Mouse (Mus musculus) embryonic facial prominence, embryonic 11.5 days (tissue): ENCODE results near the gene Olfr867. TPM values are rescaled to one million over a fixed set of nuclear protein-coding genes. Genes with fewer than 3 reads are reported as not detected.

Source experiments
- ATAC-seq: fragments of 200-750 bp; cut with Nextera tagmentation; replicated peaks from 2 replicates; pipeline ENCODE4 v1.8.0; 2017; ENCODE audit warnings: low read depth; ENCODE audit not compliant: insufficient number of reproducible peaks, low FRiP score, low TSS enrichment
- DNase-seq: peaks from one replicate; pipeline ENCODE4 v3.0.0-alpha.2; 2015; ENCODE audit warnings: low spot score
- H3K27ac ChIP-seq: fragments of 300-500 bp; sonication (generic); replicated peaks from 2 replicates; pipeline ENCODE4 v1.5.1; 2014; ENCODE audit warnings: mild to moderate bottlenecking, low read depth, low read length, control low read depth
- H3K27me3 ChIP-seq: fragments of 300-500 bp; sonication (generic); 2 replicates; pipeline ENCODE4 v1.6.1; 2014; ENCODE audit warnings: mild to moderate bottlenecking, low read length, moderate library complexity, mixed read lengths; ENCODE audit not compliant: control insufficient read depth, insufficient read depth
- H3K36me3 ChIP-seq: fragments of 300-500 bp; sonication (generic); replicated peaks from 2 replicates; pipeline ENCODE4 v1.6.1; 2014; ENCODE audit warnings: low read depth, mild to moderate bottlenecking, low read length, moderate library complexity, mixed read lengths; ENCODE audit not compliant: control insufficient read depth, insufficient read depth
- H3K4me1 ChIP-seq: fragments of 300-500 bp; sonication (generic); 2 replicates; pipeline ENCODE4 v1.6.1; 2014; ENCODE audit warnings: low read length, mixed read lengths; ENCODE audit not compliant: control insufficient read depth, insufficient read depth
- H3K4me2 ChIP-seq: fragments of 300-500 bp; sonication (generic); 2 replicates; pipeline ENCODE4 v1.6.1; 2014; ENCODE audit warnings: low read depth, mild to moderate bottlenecking, control low read depth, low read length, moderate library complexity
- H3K4me3 ChIP-seq: fragments of 300-500 bp; sonication (generic); 2 replicates; pipeline ENCODE4 v1.5.1; 2014; ENCODE audit warnings: low read depth, low read length, control low read depth
- H3K9ac ChIP-seq: fragments of 300-500 bp; sonication (generic); replicated peaks from 2 replicates; pipeline ENCODE4 v1.6.1; 2014; ENCODE audit warnings: mild to moderate bottlenecking, control low read depth, low read length
- H3K9me3 ChIP-seq: fragments of 300-500 bp; sonication (generic); replicated peaks from 2 replicates; pipeline ENCODE4 v1.6.1; 2016; ENCODE audit warnings: mild to moderate bottlenecking, low read length, inconsistent platforms, mixed read lengths; ENCODE audit not compliant: control insufficient read depth
- WGBS: fragments of 180-500 bp; shearing (Covaris S2); extraction: QIAGEN DNeasy Blood & Tissue Kit; methylation state at CpG from one replicate; pipeline ENCODE4 v1.1.7; 2014; 5-methylcytosine and 5-hydroxymethylcytosine counted together
- polyA plus RNA-seq: library from polyadenylated mRNA; unstranded; fragments of >200 nt; fragmentation: Nextera tagmentation; extraction: Ambion mirVana; gene quantifications from 2 replicates; pipeline ENCODE4 v1.2.1, GENCODE M21; 2014

Gene Olfr867
- not detected in 2 replicates for polyA plus RNA-seq

DNA sequence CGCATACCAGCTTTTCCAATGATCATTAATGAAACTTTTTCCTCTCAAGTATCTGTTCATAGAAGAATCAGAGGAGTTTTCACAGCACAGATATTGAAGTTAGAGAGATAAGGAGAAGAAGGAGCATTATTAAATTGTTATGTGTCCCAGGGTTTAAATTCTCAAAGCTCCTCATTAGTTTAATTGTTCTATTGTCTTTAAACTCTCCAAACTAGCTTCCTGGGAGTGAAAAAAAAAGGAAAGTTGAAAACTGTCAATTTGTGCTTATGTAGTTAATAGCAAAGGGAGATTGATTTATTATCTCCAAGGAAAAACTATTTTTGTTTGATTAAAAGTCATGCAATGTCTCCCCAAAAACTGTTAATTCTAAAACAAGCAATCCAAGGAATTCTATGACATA, at the start of gene Olfr867:
Gene Olfr867 (minus strand): TSS at position 101 of the 400 bp plus-strand sequence.
- Histone ChIP-seq H3K4me3 (no peak within 1 kb of the TSS), H3K9ac (no peak within 1 kb of the TSS), H3K27me3 (no peaks in the 10 kb centered on the region), H3K4me1 (no peaks in the 10 kb centered on the region), H3K36me3 (no peaks in the 10 kb centered on the region), H3K9me3 (no peaks in the 10 kb centered on the region; the same call in 1 of the 2 replicates), H3K4me2 (no peak within 1 kb of the TSS), H3K27ac (no peak within 1 kb of the TSS)
- no peak for ATAC-seq
- WGBS = 81% methylated on average over 1 of the region's 1 CpGs
- no peak for DNase-seq

DNA sequence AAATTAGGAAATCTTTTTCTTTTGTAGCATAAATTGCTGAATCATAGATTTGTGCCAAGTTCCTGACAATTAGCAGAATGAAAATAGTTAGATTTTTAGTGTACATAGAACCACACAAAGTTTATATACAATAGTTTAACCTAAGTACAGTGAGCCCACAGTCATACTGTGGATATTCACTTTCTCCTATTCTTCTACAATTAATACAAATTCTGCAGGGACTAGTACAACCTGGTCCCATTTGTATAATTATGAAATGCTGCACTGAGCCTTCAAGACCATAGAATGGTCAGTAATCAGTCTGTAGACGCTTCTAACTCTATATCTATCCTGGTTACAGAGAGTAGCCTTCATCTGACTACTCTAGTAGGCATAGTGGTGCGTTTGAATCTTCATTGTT, 41.0 kb upstream of the Olfr867 start, which contains the start of gene Olfr868:
Gene Olfr868 (plus strand): TSS at position 301 of the 400 bp plus-strand sequence.
- no peaks in the 10 kb centered on the region for H3K27me3 ChIP-seq
- 39% methylated on average over 2 of the region's 2 CpGs for WGBS
- no peak for ATAC-seq

DNA sequence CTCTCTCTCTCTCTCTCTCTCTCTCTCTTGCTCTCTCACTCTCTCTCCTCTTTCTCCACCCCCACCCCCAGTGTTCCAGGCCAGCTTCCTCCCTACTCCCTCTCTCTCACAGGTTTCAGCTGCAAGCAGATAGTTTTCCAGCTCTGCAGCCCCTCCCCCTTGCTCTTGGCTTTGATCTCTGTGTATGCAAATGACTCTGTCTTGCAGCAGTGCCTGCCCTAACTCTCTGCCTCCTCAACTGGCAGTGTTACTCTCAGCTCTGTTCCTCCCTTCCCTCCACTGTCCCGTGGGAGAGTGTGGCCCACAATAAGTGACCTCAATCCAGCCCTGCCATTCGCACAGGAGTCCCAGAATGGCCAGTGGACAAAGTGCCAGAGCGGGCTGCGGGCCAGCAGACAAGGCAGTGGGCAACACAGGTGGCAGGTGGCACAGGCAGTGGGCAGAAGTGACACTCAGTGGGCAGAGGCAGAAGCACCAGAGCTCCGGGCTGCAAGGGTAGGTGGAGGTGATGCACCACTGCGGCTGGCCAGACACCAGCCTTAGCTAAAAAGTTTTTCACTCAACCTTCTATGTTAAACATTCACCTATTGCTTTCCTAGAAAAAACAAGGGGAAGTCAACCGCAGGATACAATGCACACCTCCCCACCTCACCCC, 16.3 kb upstream of the Olfr867 start:
- H3K9me3 ChIP-seq = no peaks in the 10 kb centered on the region
- WGBS = 72% methylated on average over 7 of the region's 7 CpGs

More for the DNA sequence above, 41.0 kb upstream of the Olfr867 start, which contains the start of gene Olfr868:
- Histone ChIP-seq H3K4me3 (no peak within 1 kb of the TSS), H3K27ac (no peak within 1 kb of the TSS), H3K36me3 (no peaks in the 10 kb centered on the region), H3K9ac (no peak within 1 kb of the TSS), H3K4me2 (no peak within 1 kb of the TSS), H3K4me1 (no peaks in the 10 kb centered on the region), H3K9me3 (no peaks in the 10 kb centered on the region; the same call in 1 of the 2 replicates)
- no peak for DNase-seq

DNA sequence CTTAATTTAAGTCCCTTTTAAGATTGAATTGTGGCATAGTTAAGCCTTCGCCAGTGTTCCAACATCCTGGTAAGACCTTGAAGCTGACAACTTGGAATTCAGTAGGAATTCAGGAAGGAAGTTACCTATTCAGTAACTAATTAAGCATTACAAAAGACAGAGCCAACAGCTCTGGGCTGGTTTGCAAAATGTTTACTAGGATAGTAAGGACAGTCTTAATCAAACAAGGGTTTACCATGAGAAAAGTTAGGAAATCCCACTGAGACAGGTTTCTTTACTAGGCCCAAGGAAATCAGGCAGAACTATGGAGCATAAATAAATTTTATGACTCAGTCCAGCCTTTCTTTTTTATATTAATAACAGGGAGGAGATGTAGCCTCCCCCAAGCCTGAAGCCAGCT, 13.9 kb upstream of the Olfr867 start:
- Histone ChIP-seq H3K9me3 (no peaks in the 10 kb centered on the region), H3K4me1 (no peaks in the 10 kb centered on the region), H3K9ac (no peak overlapping the region), H3K27me3 (no peaks in the 10 kb centered on the region), H3K36me3 (no peaks in the 10 kb centered on the region), H3K4me2 (no peak overlapping the region), H3K4me3 (no peak overlapping the region), H3K27ac (no peak overlapping the region)
- 79% methylated on average over 1 of the region's 1 CpGs for WGBS
- ATAC-seq = no peak
- DNase-seq = no peak

More for the DNA sequence above, 16.3 kb upstream of the Olfr867 start:
- Histone ChIP-seq H3K4me3 (no peak overlapping the region), H3K9ac (no peak overlapping the region), H3K27me3 (no peaks in the 10 kb centered on the region), H3K4me1 (no peaks in the 10 kb centered on the region), H3K27ac (no peak overlapping the region), H3K36me3 (no peaks in the 10 kb centered on the region), H3K4me2 (no peak overlapping the region)
- no peak for ATAC-seq
- no peak for DNase-seq

DNA sequence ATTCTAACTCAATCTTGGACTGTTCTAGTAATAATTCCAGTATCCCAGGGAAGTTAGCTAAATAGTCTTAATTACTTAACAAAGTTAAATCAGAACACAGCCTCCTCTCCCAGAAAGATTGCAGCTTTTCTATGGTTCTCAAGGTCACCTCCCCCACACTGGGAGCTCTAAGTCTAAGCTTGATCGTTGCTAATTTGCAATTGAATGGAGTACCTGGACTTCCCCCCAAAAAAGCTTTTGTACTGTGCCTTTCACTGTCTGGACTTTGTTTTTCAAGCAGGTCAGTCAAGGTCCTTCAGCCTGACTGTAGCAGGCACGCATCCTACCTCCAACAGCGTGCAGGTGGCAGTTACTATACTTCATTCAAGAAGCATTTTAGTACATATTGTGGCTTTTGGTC, 12.9 kb upstream of the Olfr867 start:
- ATAC-seq (no peak), DNase-seq (no peak)
- H3K4me1 ChIP-seq = no peaks in the 10 kb centered on the region
- no peak overlapping the region for H3K9ac ChIP-seq
- no peak overlapping the region for H3K4me2 ChIP-seq
- H3K9me3 ChIP-seq = no peaks in the 10 kb centered on the region
- H3K27ac ChIP-seq = no peak overlapping the region
- H3K27me3 ChIP-seq = no peaks in the 10 kb centered on the region
- 77% methylated on average over 3 of the region's 3 CpGs for WGBS
- H3K4me3 ChIP-seq = no peak overlapping the region
- no peaks in the 10 kb centered on the region for H3K36me3 ChIP-seq

DNA sequence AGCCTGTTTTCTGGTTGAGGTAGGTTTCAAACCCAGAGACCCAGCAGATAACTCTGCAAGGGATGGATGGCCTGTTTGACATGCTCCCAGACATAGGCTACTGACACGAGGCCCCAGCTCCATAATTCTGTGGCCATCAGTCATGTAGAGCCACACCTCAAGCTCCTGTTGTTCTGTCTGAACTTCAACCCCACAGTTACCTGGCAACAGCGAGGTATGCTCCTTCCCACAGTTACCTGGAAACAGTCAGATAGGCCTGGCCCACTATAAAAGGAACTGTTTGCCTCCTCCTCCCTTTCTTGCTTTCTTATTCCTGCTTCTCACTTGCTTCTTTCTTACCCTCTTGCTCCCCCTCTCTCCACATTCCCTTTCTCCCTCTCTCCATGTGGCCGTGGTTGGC, 9.4 kb downstream of the Olfr867 start:
- H3K9me3 ChIP-seq = no peaks in the 10 kb centered on the region
- H3K4me1 ChIP-seq = no peaks in the 10 kb centered on the region
- WGBS = 71% methylated on average over 3 of the region's 3 CpGs
- H3K4me3 ChIP-seq = no peak overlapping the region
- H3K9ac ChIP-seq = no peak overlapping the region
- no peak overlapping the region for H3K4me2 ChIP-seq
- no peaks in the 10 kb centered on the region for H3K36me3 ChIP-seq
- no peaks in the 10 kb centered on the region for H3K27me3 ChIP-seq
- ATAC-seq (no peak), DNase-seq (no peak)
- H3K27ac ChIP-seq = no peak overlapping the region

DNA sequence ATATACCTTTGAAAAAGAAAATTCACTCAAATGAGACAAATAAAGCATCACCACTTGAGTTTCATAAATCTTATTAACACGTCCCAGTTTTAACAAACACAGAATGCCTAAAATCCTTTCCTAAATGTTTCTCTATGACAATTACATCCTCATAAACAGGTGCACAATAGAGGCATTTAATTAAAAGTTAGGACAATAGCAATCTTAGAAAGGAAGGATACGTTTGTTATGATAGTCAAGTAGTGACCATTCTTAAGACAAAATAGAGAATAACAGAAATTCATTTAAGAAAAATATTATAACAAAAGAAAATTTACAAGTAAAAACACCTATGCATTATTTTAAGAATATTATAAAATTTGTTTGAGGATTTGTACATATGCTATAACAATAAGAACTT, 29.4 kb downstream of the Olfr867 start, which contains the start of gene Olfr866:
Gene Olfr866 (minus strand): TSS at position 101 of the 400 bp plus-strand sequence.
- Histone ChIP-seq H3K4me1 (no peaks in the 10 kb centered on the region), H3K4me2 (no peak within 1 kb of the TSS), H3K36me3 (no peaks in the 10 kb centered on the region), H3K9me3 (no peaks in the 10 kb centered on the region), H3K27ac (no peak within 1 kb of the TSS), H3K27me3 (no peaks in the 10 kb centered on the region), H3K4me3 (no peak within 1 kb of the TSS), H3K9ac (no peak within 1 kb of the TSS)
- WGBS = 74% methylated on average over 2 of the region's 2 CpGs
- ATAC-seq (no peak), DNase-seq (no peak)
